Mouse (Mus musculus) embryonic fibroblast, embryonic 13.5 days (primary cell): Measurements from ENCODE around the gene Tead1.

Experiments
- CTCF ChIP-seq: IDR thresholded peaks from 2 replicates; pipeline ENCODE4 v1.5.1; 2011; ENCODE audit warnings: mild to moderate bottlenecking, control low read depth, low read length, moderate library complexity, borderline replicate concordance; ENCODE audit not compliant: insufficient read depth
- POLR2A ChIP-seq: IDR thresholded peaks from 2 replicates; pipeline ENCODE4 v1.6.1; 2011; ENCODE audit warnings: low read depth, mild to moderate bottlenecking, control low read depth, low read length, moderate library complexity

DNA sequence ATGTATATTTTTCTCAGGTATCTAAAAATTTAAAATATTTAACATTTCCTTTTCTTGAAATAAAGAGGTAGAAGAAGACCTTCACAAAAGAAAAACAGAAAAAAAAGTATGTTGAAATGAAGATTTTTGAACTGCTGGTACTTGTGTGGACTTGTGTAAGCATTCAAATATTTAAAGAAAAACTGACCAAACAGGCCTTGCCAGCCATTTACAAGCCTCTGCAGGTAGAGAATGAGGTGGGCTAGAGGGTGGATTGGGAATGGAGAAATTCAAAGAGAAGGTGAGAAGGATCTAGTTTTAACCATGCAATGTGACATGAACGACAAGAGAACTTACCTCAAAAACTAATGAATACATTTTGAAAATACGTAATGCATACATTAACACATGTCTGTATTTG lies 9.1 kb upstream of the Tead1 start:
- TF ChIP-seq CTCF (no peak), POLR2A (no peak)
